ENCODE assay signal across 15 mouse cellular contexts in the genomic region with DNA sequence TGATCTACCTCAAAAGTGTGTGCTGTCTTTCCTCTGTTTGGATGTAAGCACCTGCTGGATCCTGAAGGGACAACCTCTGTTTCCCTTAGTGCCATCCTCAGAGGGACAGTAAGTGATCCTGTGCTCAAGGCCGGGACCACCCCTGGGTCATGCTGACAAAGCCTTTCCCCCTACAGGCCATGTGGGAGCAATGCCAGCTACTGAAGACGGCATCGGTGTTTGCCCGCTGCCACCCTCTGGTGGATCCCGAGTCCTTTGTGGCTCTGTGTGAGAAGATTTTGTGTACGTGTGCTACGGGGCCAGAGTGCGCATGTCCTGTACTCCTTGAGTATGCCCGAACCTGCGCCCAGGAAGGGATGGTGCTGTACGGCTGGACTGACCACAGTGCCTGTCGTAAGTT. TPM values are rescaled to one million over a fixed set of nuclear protein-coding genes. Genes with fewer than 3 reads are reported as not detected.
A peak's percentile ranks its signal among the peaks of the same experiment; 100 is the strongest.
DNase-seq lines count a peak whose midpoint lies in the region; ATAC-seq and TF ChIP-seq lines count a peak whose summit lies in the region.
"Had no signal": no experiment of that assay in that cellular context is flagged by ENCODE, and none has a peak within 500 bp of the region (broad histone marks: within the 10 kb centered on the region; RNA-seq: fewer than 3 reads in every experiment).

No protein-coding gene starts in this region.

- H3K27me3 ChIP-seq in hindbrain, postnatal 0 days (ENCODE audit: insufficient read depth, low read length) = no peaks in the 10 kb centered on the region
- no peaks in the 10 kb centered on the region for H3K27me3 ChIP-seq in hindbrain, embryonic 13.5 days
- H3K27me3 ChIP-seq in megakaryocyte, embryonic 14.5 days (replicated peaks) = no peaks in the 10 kb centered on the region
- peaks cover 93% of the 10 kb centered on the region for H3K27me3 ChIP-seq in CH12.LX (replicated peaks)
- H3K27me3 ChIP-seq: hindbrain, embryonic 15.5 days; liver, embryonic 15.5 days; neural tube, embryonic 15.5 days had no signal

- dilution Hi-C loops in CH12.LX (cut with MboI; ENCODE audit: extremely low pct_ligation_motif_present, extremely low pct_unique_long_range_greater_than_20kb, low sequenced_read_pairs) = no loop called here

- peak; percentile 54 for TF ChIP-seq CTCF in hindbrain, postnatal 0 days (IDR thresholded peaks at IDR 0.05; ENCODE audit: low read depth)
- TF ChIP-seq CTCF in CH12.LX (conservative IDR thresholded peaks at IDR 0.05 in 1 of 2, IDR thresholded peaks at IDR 0.05 in 1 of 2; ENCODE audit: low read depth in 2 of 2, low read length in 2 of 2) = peak; percentile 3 to 81; a peak in 2 of 4 replicates
- TF ChIP-seq CTCF in brain, embryonic 14.5 days (IDR thresholded peaks at IDR 0.05; ENCODE audit: borderline replicate concordance, extremely low read depth, insufficient read depth, insufficient read length) = 0 out of 2 replicates have a peak, but pooled peaks have one; percentile 9

- no peaks in the 10 kb centered on the region for H3K36me3 ChIP-seq in hindbrain, postnatal 0 days (ENCODE audit: insufficient read depth, low read length)
- H3K36me3 ChIP-seq in hindbrain, embryonic 13.5 days = no peaks in the 10 kb centered on the region
- peaks cover 98% of the 10 kb centered on the region for H3K36me3 ChIP-seq in megakaryocyte, embryonic 14.5 days (replicated peaks; ENCODE audit: low read length)
- H3K36me3 ChIP-seq in CH12.LX (replicated peaks in 1 of 2; ENCODE audit: control insufficient read depth in 1 of 2, insufficient read depth in 1 of 2, low read length in 1 of 2) = no peaks in the 10 kb centered on the region
- H3K36me3 ChIP-seq: hindbrain, embryonic 15.5 days; liver, embryonic 15.5 days; neural tube, embryonic 15.5 days had no signal

- peak; percentile 57 for TF ChIP-seq RAD21 in CH12.LX (IDR thresholded peaks at IDR 0.05; ENCODE audit: low read depth, low read length)

- 87% methylated on average over 12 of the region's 12 CpGs for WGBS in hindbrain, postnatal 0 days
- 91% methylated on average over 12 of the region's 12 CpGs for WGBS in hindbrain, embryonic 13.5 days

- no peak overlapping the region for H3K4me3 ChIP-seq in hindbrain, postnatal 0 days (ENCODE audit: low read length)
- no peak overlapping the region for H3K4me3 ChIP-seq in hindbrain, embryonic 13.5 days
- peak overlapping the region; percentile 60 for H3K4me3 ChIP-seq in megakaryocyte, embryonic 14.5 days (replicated peaks)
- no peak overlapping the region for H3K4me3 ChIP-seq in CH12.LX (replicated peaks in 1 of 3; ENCODE audit: low read depth in 2 of 3, low read length in 2 of 3, poor library complexity in 1 of 3)
- H3K4me3 ChIP-seq: hindbrain, embryonic 15.5 days; liver, embryonic 15.5 days; neural tube, embryonic 15.5 days had no signal

- no peak for TF ChIP-seq EP300 in CH12.LX (IDR thresholded peaks at IDR 0.05; ENCODE audit: low read length)

- in situ Hi-C loops in CH12.LX (cut with MboI; ENCODE audit: low pct_ligation_motif_present, low pct_unique_long_range_greater_than_20kb, low sequenced_read_pairs) = loop anchor here (5.0 kb wide), 1 partner anchor 91 kb away; no protein-coding TSS in a partner anchor

- H3K9me3 ChIP-seq in hindbrain, postnatal 0 days (ENCODE audit: low read length) = no peaks in the 10 kb centered on the region
- no peaks in the 10 kb centered on the region for H3K9me3 ChIP-seq in hindbrain, embryonic 13.5 days
- H3K9me3 ChIP-seq in megakaryocyte, embryonic 14.5 days = no peaks in the 10 kb centered on the region
- H3K9me3 ChIP-seq in CH12.LX (replicated peaks; ENCODE audit: low read length) = no peaks in the 10 kb centered on the region
- H3K9me3 ChIP-seq: hindbrain, embryonic 15.5 days; liver, embryonic 15.5 days; neural tube, embryonic 15.5 days had no signal

- H3K9ac ChIP-seq in hindbrain, postnatal 0 days (replicated peaks; ENCODE audit: low read length) = no peak overlapping the region
- H3K9ac ChIP-seq in hindbrain, embryonic 13.5 days = no peak overlapping the region
- H3K9ac ChIP-seq in CH12.LX (ENCODE audit: insufficient read depth, low read depth) = no peak overlapping the region
- H3K9ac ChIP-seq: hindbrain, embryonic 15.5 days; liver, embryonic 15.5 days; neural tube, embryonic 15.5 days had no signal

- H3K27ac ChIP-seq in hindbrain, postnatal 0 days = no peak overlapping the region
- no peak overlapping the region for H3K27ac ChIP-seq in hindbrain, embryonic 13.5 days
- H3K27ac ChIP-seq in CH12.LX (ENCODE audit: insufficient read depth, low read depth) = no peak overlapping the region
- H3K27ac ChIP-seq: hindbrain, embryonic 15.5 days; liver, embryonic 15.5 days; neural tube, embryonic 15.5 days had no signal

- ATAC-seq in hindbrain, postnatal 0 days = no peak
- no peak for ATAC-seq in hindbrain, embryonic 13.5 days (ENCODE audit: low FRiP score)
- ATAC-seq in megakaryocyte, adult 5-6 weeks (ENCODE audit: poor library complexity, severe bottlenecking) = no peak

- H3K4me2 ChIP-seq in hindbrain, postnatal 0 days (ENCODE audit: low read depth, low read length) = no peak overlapping the region
- H3K4me2 ChIP-seq in hindbrain, embryonic 13.5 days = no peak overlapping the region
- no peak overlapping the region for H3K4me2 ChIP-seq in CH12.LX (ENCODE audit: insufficient read depth, low read depth, poor library complexity, severe bottlenecking)
- H3K4me2 ChIP-seq: hindbrain, embryonic 15.5 days; liver, embryonic 15.5 days; neural tube, embryonic 15.5 days had no signal

- no peak for TF ChIP-seq POLR2A in CH12.LX (IDR thresholded peaks at IDR 0.05; ENCODE audit: low read depth, low read length)
- no peak for TF ChIP-seq POLR2A in brain, embryonic 14.5 days (IDR thresholded peaks at IDR 0.05; ENCODE audit: borderline replicate concordance, extremely low read depth, insufficient read depth, insufficient read length, poor library complexity, severe bottlenecking)

- H3K79me2 ChIP-seq in CH12.LX (replicated peaks; ENCODE audit: control insufficient read depth, extremely low read depth, insufficient read depth, poor library complexity, severe bottlenecking) = no peaks in the 10 kb centered on the region

- peaks cover 9% of the 10 kb centered on the region; the same call in 1 of the 2 replicates for H3K4me1 ChIP-seq in hindbrain, postnatal 0 days (ENCODE audit: insufficient read depth, low read length)
- H3K4me1 ChIP-seq in hindbrain, embryonic 13.5 days (replicated peaks) = peaks cover 14% of the 10 kb centered on the region
- H3K4me1 ChIP-seq in megakaryocyte, embryonic 14.5 days = peaks cover 100% of the 10 kb centered on the region
- H3K4me1 ChIP-seq in CH12.LX (ENCODE audit: control insufficient read depth in 1 of 2, insufficient read depth in 2 of 2) = no peaks in the 10 kb centered on the region
- H3K4me1 ChIP-seq: neural tube, embryonic 15.5 days had no signal

- DNase-seq in hindbrain, postnatal 0 days (ENCODE audit: low spot score) = no peak
- no peak for DNase-seq in CH12.LX (ENCODE audit: extremely low read depth)
- DNase-seq in brain, embryonic 14.5 days (ENCODE audit: low read depth) = no peak
- no peak for DNase-seq in cerebellum, adult 9-11 months
- DNase-seq: adrenal gland, adult 2 months; cerebellum, postnatal 14 days; gastrocnemius, postnatal 36 days; kidney, adult 9 months; right cerebral cortex, adult 18-20 months had no signal

TF ChIP-seq in CH12.LX, 34 proteins besides CTCF, POLR2A, EP300 and RAD21:
- no peak for TF ChIP-seq ZC3H11A (IDR thresholded peaks at IDR 0.05; ENCODE audit: low read depth, low read length)
- peak; percentile 71 for TF ChIP-seq SMC3 (IDR thresholded peaks at IDR 0.05; ENCODE audit: low read depth, low read length)
- TF ChIP-seq USF1 (IDR thresholded peaks at IDR 0.05; ENCODE audit: low read depth, low read length) = no peak
- no peak for TF ChIP-seq USF2 (conservative IDR thresholded peaks at IDR 0.05; ENCODE audit: low read depth, low read length)

RNA-seq across cellular contexts. Expression of a gene that starts 41.7 kb away (rescaled TPM):
- total RNA-seq in hindbrain, postnatal 0 days (2014; rRNA removed) = 29.5 and 30.0 TPM in 2 replicates
- 11.2 and 17.2 TPM in 2 replicates for polyA plus RNA-seq in hindbrain, postnatal 0 days (2015; fragmentation: Nextera tagmentation; extraction: Ambion mirVana)
- 8.0 and 11.3 TPM in 2 replicates for polyA plus RNA-seq in hindbrain, embryonic 13.5 days (2015; fragmentation: Nextera tagmentation; extraction: Ambion mirVana)
- 331 and 373 TPM in 2 replicates for polyA plus RNA-seq in megakaryocyte, embryonic 14.5 days (2012; ENCODE audit: insufficient read depth, low replicate concordance)
- 0.18 and 1.6 TPM in 2 replicates for total RNA-seq in megakaryocyte, adult 5-6 weeks (2015)
- total RNA-seq in megakaryocyte, adult 5-6 weeks (2017) = 0.26 and 0.49 TPM in 2 replicates
- not detected in 2 replicates for total RNA-seq in CH12.LX (2012; rRNA removed)
- not detected in 2 replicates for total RNA-seq in CH12.LX (2014; rRNA removed)
- polyA plus RNA-seq in CH12.LX (2012; ENCODE audit: insufficient read length, low read depth) = not detected in 2 replicates
- polyA plus RNA-seq in brain, embryonic 14.5 days (2012; rRNA removed) = 5.8 and 18.9 TPM in 2 replicates

Comparison
In these comparisons a context has a peak if more than half of its experiments do, and no peak if none do; other contexts are left out.
1. RNA of a gene that starts 41.7 kb away (polyA plus RNA-seq): 331 to 373 TPM in megakaryocyte, embryonic 14.5 days; 5.8 to 18.9 TPM in brain, embryonic 14.5 days, 11.2 to 17.2 TPM in hindbrain, postnatal 0 days, 8.0 to 11.3 TPM in hindbrain, embryonic 13.5 days and not detected in CH12.LX; every median in the first group is over 10 times any median in the second.
2. Peak in every context shown above with its lines, with median percentiles within 50 percentile points of each other: CTCF ChIP-seq.